Mouse (Mus musculus) ES-Bruce4 (cell line): ENCODE measurements around the gene Rassf6. TPM values are rescaled to one million over a fixed set of nuclear protein-coding genes. Genes with fewer than 3 reads are reported as not detected.

ENCODE experiments used
- H3K27ac ChIP-seq: 2 replicates; pipeline ENCODE4 v1.5.1; 2012; ENCODE audit warnings: low read length, inconsistent platforms; ENCODE audit not compliant: insufficient read depth
- H3K27me3 ChIP-seq: 2 replicates; pipeline ENCODE4 v1.6.1; 2012; ENCODE audit warnings: mild to moderate bottlenecking, low read length, inconsistent platforms; ENCODE audit not compliant: control insufficient read depth, poor library complexity, insufficient read depth, severe bottlenecking
- H3K36me3 ChIP-seq: 2 replicates; pipeline ENCODE4 v1.6.1; 2012; ENCODE audit warnings: inconsistent platforms, mild to moderate bottlenecking, low read length, moderate library complexity; ENCODE audit not compliant: control insufficient read depth, poor library complexity, insufficient read depth, severe bottlenecking
- H3K4me1 ChIP-seq: one replicate; pipeline ENCODE4 v1.8.1; 2011; ENCODE audit warnings: low read length; ENCODE audit not compliant: control insufficient read depth, insufficient read depth
- H3K4me3 ChIP-seq: 2 replicates; pipeline ENCODE4 v1.5.1; 2011; ENCODE audit warnings: low read depth, mild to moderate bottlenecking, low read length
- H3K9ac ChIP-seq: 2 replicates; pipeline ENCODE4 v1.6.1; 2012; ENCODE audit warnings: low read depth, mild to moderate bottlenecking, inconsistent platforms; ENCODE audit not compliant: poor library complexity, severe bottlenecking
- H3K9me3 ChIP-seq: replicated peaks from 2 replicates; pipeline ENCODE4 v1.6.1; 2012; ENCODE audit warnings: mild to moderate bottlenecking, low read length, inconsistent platforms; ENCODE audit not compliant: control insufficient read depth, poor library complexity, insufficient read depth, severe bottlenecking
- CTCF ChIP-seq: IDR thresholded peaks from one replicate; pipeline ENCODE4 v1.8.1; 2011; ENCODE audit warnings: low read depth, low read length
- EP300 ChIP-seq: IDR thresholded peaks from 2 replicates; pipeline ENCODE4 v1.6.1; 2011; ENCODE audit warnings: low read depth, low read length; ENCODE audit not compliant: insufficient read depth
- POLR2A ChIP-seq: IDR thresholded peaks from one replicate; pipeline ENCODE4 v1.8.1; 2011; ENCODE audit warnings: low read length; ENCODE audit not compliant: insufficient read depth
- polyA plus RNA-seq: library from polyadenylated mRNA; stranded (reverse); fragments of >200 nt; gene quantifications from 2 replicates; pipeline ENCODE4 v1.2.4, GENCODE M21; 2011; ENCODE audit warnings: low read depth; ENCODE audit not compliant: missing spikeins, insufficient read depth, insufficient read length

Rassf6 gene
- polyA plus RNA-seq, 1 experiment, result 4.9 TPM

DNA sequence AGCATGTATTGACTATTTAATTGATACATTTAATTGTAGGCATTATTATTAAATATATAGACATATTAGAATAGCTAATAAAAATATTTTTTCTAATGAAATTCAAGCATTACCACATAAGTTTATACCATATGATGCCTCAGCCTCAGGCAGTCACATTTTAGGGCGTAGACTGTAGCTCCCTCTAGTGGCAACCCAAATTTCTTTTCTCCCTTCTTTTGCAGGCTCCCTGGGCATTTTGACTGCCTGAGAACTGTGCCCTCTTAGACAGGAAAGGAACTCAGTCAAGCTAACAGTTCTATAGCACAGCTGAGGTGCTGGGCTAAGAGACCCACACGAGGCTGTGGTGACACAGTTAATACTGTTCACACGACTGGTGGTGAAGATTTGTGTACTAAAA is 12.3 kb upstream of the Rassf6 start:
- Histone ChIP-seq H3K9me3 (peaks cover 6% of the 10 kb centered on the region; the same call in 1 of the 2 replicates), H3K27ac (no peak overlapping the region), H3K36me3 (no peaks in the 10 kb centered on the region), H3K4me3 (no peak overlapping the region), H3K27me3 (no peaks in the 10 kb centered on the region), H3K9ac (no peak overlapping the region), H3K4me1 (no peaks in the 10 kb centered on the region)
- peak; percentile 52 for TF ChIP-seq CTCF
- no peak for TF ChIP-seq POLR2A

DNA sequence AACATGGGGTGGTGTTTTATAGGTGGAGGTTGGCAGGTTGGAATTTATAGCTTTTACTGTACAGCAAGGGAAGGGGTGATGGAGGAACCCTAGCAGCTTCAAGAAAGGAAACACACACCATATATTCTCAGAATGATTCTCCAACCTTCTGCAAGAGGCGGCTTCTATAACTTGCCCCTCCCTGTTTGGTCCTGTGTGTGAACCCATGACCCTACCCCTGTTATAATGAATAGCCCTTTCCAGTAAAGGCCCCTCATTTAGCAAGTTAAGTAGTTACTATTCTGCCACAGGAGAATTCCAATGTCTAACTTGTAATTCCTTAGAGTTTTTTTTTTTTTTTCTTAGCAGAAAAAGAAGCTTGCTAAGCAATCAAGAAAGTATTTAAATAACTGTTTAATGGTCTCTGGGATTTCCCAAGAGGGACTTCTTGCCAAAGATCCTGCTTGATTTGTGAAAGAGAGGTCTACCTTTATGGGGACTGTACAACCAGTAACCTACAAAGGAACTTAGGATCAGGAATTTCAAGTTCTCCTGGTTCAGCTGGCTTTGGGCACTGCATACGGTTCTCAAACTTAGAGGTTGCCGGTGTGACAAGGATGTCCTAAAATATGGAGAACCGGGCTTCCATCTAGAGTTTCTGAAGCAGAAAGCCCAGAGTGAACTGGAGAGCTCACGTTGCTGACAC is 10.2 kb upstream of the Rassf6 start:
- peaks cover 6% of the 10 kb centered on the region; the same call in 1 of the 2 replicates for H3K9me3 ChIP-seq
- TF ChIP-seq EP300 (no peak), CTCF (no peak), POLR2A (no peak)
- no peak overlapping the region for H3K9ac ChIP-seq
- no peaks in the 10 kb centered on the region for H3K36me3 ChIP-seq
- no peak overlapping the region for H3K27ac ChIP-seq
- H3K4me1 ChIP-seq, result no peaks in the 10 kb centered on the region
- H3K27me3 ChIP-seq, result no peaks in the 10 kb centered on the region
- H3K4me3 ChIP-seq, result no peak overlapping the region

DNA sequence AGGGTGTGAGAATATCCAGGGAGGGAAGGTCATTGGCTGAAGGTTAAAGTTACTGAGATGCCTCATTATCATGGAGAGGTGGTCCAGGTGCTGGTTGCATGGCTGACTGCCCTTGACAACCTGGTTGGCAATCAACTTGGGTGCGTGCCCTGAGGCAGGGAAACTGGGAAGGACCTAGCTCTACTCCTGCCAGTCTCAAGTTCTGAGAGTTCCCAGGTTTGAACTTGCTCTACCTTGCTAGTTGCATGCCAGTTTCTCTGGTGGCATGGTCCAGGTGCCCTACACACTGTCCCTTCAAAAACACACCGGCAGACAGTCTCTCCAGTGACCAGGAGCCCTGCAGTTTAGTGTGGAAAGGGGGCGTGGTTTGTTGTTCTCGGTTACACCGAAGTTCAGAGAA is 7.0 kb upstream of the Rassf6 start:
- no peak overlapping the region for H3K27ac ChIP-seq
- no peak overlapping the region for H3K9ac ChIP-seq
- peaks cover 6% of the 10 kb centered on the region; the same call in 1 of the 2 replicates for H3K9me3 ChIP-seq
- no peaks in the 10 kb centered on the region for H3K27me3 ChIP-seq
- no peaks in the 10 kb centered on the region for H3K4me1 ChIP-seq
- no peak overlapping the region for H3K4me3 ChIP-seq
- no peaks in the 10 kb centered on the region for H3K36me3 ChIP-seq
- TF ChIP-seq CTCF (no peak), EP300 (no peak), POLR2A (no peak)

- Histone ChIP-seq H3K36me3 (no peaks in the 10 kb centered on the region), H3K4me1 (no peaks in the 10 kb centered on the region), H3K27ac (no peak overlapping the region), H3K4me3 (no peak overlapping the region), H3K9me3 (peaks cover 6% of the 10 kb centered on the region; the same call in 1 of the 2 replicates), H3K9ac (no peak overlapping the region), H3K27me3 (no peaks in the 10 kb centered on the region)
- TF ChIP-seq EP300, result no peak
- no peak for TF ChIP-seq CTCF
- TF ChIP-seq POLR2A, result no peak
Observed at GRCm38 (mm10) chr5:90646398-90646797, 5.9 kb upstream of the Rassf6 start.

DNA sequence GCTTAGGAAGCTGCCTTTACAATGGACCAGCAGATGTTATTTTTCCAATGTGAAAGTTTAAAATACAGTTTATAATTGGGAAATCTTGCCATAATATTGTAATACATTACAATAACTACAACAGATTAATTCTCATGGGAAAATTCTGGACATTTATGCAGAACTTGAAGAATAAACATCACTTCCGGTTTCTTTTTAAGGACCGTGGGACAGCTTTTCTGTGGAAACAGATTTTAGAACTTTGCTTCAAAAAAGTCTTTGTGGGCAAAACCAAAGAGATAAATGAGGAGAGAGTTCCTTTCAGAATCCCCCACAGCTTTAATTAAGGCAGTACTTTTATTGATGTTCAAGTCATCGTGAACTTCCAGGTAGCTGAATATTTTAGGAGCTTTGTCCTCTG is 5.1 kb upstream of the Rassf6 start:
- H3K27me3 ChIP-seq, result no peaks in the 10 kb centered on the region
- H3K4me3 ChIP-seq, result no peak overlapping the region
- no peaks in the 10 kb centered on the region for H3K36me3 ChIP-seq
- H3K27ac ChIP-seq, result no peak overlapping the region
- H3K9ac ChIP-seq, result no peak overlapping the region
- peaks cover 6% of the 10 kb centered on the region; the same call in 1 of the 2 replicates for H3K9me3 ChIP-seq
- H3K4me1 ChIP-seq, result no peaks in the 10 kb centered on the region
- TF ChIP-seq CTCF, result no peak
- no peak for TF ChIP-seq POLR2A
- no peak for TF ChIP-seq EP300

DNA sequence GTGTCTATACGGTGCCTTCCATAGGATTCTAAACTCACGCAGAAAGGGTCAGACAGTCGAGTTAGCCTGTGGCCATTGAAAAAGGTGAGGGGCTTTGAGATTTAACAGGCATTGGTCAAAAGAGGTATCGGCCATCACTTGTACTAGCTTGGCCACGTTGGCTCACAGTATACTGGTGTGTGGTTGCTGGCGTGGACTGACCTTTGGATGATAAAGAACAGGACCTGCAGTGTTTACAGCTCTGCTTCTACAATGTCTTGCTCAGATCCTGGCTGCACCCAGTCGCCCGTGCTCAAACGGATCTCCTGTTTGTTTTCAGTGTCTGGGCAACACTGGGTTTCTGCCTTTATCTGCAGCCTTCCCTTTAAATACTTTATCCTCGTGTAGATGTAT is 757 bp upstream of the Rassf6 start:
- Histone ChIP-seq H3K9ac (no peak overlapping the region), H3K27me3 (no peaks in the 10 kb centered on the region), H3K4me1 (no peaks in the 10 kb centered on the region), H3K27ac (no peak overlapping the region), H3K4me3 (no peak overlapping the region), H3K36me3 (no peaks in the 10 kb centered on the region), H3K9me3 (no peaks in the 10 kb centered on the region)
- no peak for TF ChIP-seq POLR2A
